Mouse (Mus musculus) hindbrain, postnatal 0 days (tissue): ENCODE data around the gene Odf2. TPM values are rescaled to one million over a fixed set of nuclear protein-coding genes. Genes with fewer than 3 reads are reported as not detected.
"Not testable (repeated sequence)": the region's sequence is repeated elsewhere in the genome, so short reads cannot be mapped to it uniquely, and the experiment has no call there.

Source experiments
- ATAC-seq: fragments of 200-750 bp; cut with Nextera tagmentation; 2 replicates; pipeline ENCODE4 v1.8.0; 2017; ENCODE audit warnings: mild to moderate bottlenecking, moderate TSS enrichment, moderate library complexity
- DNase-seq: peaks from one replicate; pipeline ENCODE4 v3.0.0-alpha.2; 2015; ENCODE audit warnings: low spot score
- H3K27ac ChIP-seq: fragments of 300-500 bp; sonication (generic); 2 replicates; pipeline ENCODE4 v1.5.1; 2014; ENCODE audit warnings: mild to moderate bottlenecking
- H3K27me3 ChIP-seq: fragments of 300-500 bp; sonication (generic); 2 replicates; pipeline ENCODE4 v1.6.1; 2014; ENCODE audit warnings: low read length, mixed read lengths; ENCODE audit not compliant: insufficient read depth
- H3K36me3 ChIP-seq: fragments of 300-500 bp; sonication (generic); 2 replicates; pipeline ENCODE4 v1.6.1; 2014; ENCODE audit warnings: low read length, mixed read lengths; ENCODE audit not compliant: insufficient read depth
- H3K4me1 ChIP-seq: fragments of 300-500 bp; sonication (generic); 2 replicates; pipeline ENCODE4 v1.6.1; 2014; ENCODE audit warnings: antibody characterized with exemption, low read length, mixed read lengths; ENCODE audit not compliant: insufficient read depth
- H3K4me2 ChIP-seq: fragments of 300-500 bp; sonication (generic); 2 replicates; pipeline ENCODE4 v1.6.1; 2014; ENCODE audit warnings: low read depth, mild to moderate bottlenecking, low read length, moderate library complexity, mixed read lengths
- H3K4me3 ChIP-seq: fragments of 300-500 bp; sonication (generic); 2 replicates; pipeline ENCODE4 v1.5.1; 2014; ENCODE audit warnings: low read length
- H3K9ac ChIP-seq: fragments of 300-500 bp; sonication (generic); replicated peaks from 2 replicates; pipeline ENCODE4 v1.6.1; 2014; ENCODE audit warnings: mild to moderate bottlenecking, low read length, moderate library complexity, mixed read lengths
- H3K9me3 ChIP-seq: fragments of 300-500 bp; sonication (generic); 2 replicates; pipeline ENCODE4 v1.6.1; 2016; ENCODE audit warnings: low read length, mixed read lengths
- CTCF ChIP-seq: IDR thresholded peaks from 2 replicates; pipeline ENCODE4 v1.5.1; 2016; ENCODE audit warnings: antibody characterized with exemption, control low read depth, low read depth
- WGBS: fragments of 180-500 bp; shearing (Covaris S2); extraction: QIAGEN DNeasy Blood & Tissue Kit; methylation state at CpG from one replicate; pipeline ENCODE4 v1.1.7; 2014; 5-methylcytosine and 5-hydroxymethylcytosine counted together
- polyA plus RNA-seq: library from polyadenylated mRNA; unstranded; fragments of >200 nt; fragmentation: Nextera tagmentation; extraction: Ambion mirVana; gene quantifications from 2 replicates; pipeline ENCODE4 v1.2.1, GENCODE M21; 2015
- total RNA-seq: library from RNA; depleted of rRNA; stranded (reverse); fragments of >200 nt; gene quantifications from 2 replicates; pipeline ENCODE4 v1.2.3, GENCODE M21; 2014

Gene Odf2
- total and polyA plus RNA-seq, 2 experiments from 2014 or later: 73.1 to 78.2 TPM

DNA sequence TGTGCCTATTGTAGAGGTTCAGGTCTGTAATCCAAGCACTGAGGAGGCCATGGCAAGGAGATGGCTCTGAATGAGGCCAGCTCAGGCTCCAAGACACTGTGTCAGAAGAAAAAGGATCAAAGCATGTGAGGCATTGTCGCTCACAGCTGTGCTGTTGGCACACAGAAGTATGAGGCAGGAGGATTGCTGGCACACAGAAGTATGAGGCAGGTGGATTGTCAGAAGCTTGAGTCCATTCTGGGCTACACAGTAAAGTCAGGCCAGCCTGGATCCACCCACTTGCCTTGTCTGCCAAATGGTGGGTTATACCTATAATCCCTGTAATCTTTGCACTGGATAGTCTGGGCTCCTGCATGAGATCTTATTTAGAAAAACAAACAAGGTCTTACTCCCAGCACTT, 9.1 kb downstream of the Odf2 start:
- Histone ChIP-seq H3K36me3 (peaks cover 90% of the 10 kb centered on the region), H3K9me3 (no peaks in the 10 kb centered on the region), H3K27me3 (no peaks in the 10 kb centered on the region), H3K27ac (no peak overlapping the region), H3K9ac (no peak overlapping the region), H3K4me3 (no peak overlapping the region), H3K4me2 (no peak overlapping the region), H3K4me1 (no peaks in the 10 kb centered on the region)
- TF ChIP-seq CTCF: no peak
- WGBS: 94% methylated on average over 1 of the region's 1 CpGs
- no peak for DNase-seq
- ATAC-seq: no peak

DNA sequence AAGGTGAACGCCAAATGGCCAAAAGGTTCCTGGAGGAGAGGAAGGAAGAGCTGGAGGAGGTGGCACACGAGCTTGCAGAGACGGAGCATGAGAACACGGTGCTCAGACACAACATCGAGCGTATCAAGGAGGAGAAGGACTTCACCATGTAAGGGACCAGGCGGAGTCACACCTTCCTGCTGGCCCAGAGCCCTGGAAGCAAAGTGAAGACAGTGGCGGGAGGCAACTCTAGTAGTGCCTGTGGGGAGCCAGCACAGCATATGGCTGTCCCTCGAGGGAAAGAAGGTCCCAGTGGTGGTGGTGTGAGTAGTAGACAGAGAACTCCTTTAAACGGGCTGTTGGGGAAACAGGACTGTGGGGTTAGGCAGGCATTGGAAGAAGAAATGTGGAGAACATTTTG, 13.2 kb downstream of the Odf2 start:
- Histone ChIP-seq H3K9ac (no peak overlapping the region), H3K4me3 (no peak overlapping the region), H3K4me1 (no peaks in the 10 kb centered on the region), H3K4me2 (no peak overlapping the region), H3K27ac (no peak overlapping the region), H3K27me3 (no peaks in the 10 kb centered on the region), H3K9me3 (no peaks in the 10 kb centered on the region), H3K36me3 (peaks cover 85% of the 10 kb centered on the region)
- DNase-seq (no peak), ATAC-seq (no peak)
- no peak for TF ChIP-seq CTCF
- WGBS: 85% methylated on average over 10 of the region's 10 CpGs

DNA sequence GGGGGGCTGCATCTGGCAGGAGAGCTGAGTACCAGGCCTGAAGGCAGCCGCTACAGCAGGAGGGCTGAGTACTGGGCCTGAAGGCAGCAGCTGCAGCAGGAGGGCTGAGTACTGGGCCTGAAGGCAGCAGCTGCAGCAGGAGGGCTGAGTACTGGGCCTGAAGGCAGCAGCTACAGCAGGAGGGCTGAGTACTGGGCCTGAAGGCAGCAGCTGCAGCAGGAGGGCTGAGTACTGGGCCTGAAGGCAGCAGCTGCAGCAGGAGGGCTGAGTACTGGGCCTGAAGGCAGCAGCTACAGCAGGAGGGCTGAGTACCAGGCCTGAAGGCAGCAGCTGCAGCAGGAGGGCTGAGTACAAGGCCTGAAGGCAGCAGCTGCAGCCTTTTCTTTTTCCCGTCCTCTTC, 19.1 kb downstream of the Odf2 start:
- not testable (repeated sequence) for H3K9me3 ChIP-seq, DNase-seq, H3K4me3 ChIP-seq, H3K4me1 ChIP-seq, H3K4me2 ChIP-seq, H3K9ac ChIP-seq, H3K27ac ChIP-seq, ATAC-seq, H3K27me3 ChIP-seq
- H3K36me3 ChIP-seq: peaks cover 61% of the 10 kb centered on the region
- 79% methylated on average over 2 of the region's 2 CpGs for WGBS

DNA sequence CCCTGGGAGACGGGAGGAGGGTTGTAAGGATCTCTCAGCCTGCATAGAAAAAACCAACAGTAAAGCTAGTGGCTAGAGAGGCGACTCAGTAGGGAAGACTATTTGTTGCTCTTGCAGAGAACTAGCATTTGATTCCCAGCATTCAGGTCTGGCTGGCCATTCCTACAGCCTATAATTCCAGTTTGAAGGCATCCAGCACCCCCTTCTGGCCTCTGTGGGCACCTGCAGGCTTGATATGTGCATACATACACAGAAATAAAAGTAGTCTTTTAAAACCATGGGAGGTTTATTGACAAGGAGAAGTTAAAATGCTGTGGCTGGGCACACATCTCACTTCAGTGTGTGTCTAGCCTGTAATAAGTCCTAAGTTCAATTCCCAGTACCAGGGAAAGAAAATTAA, 21.0 kb downstream of the Odf2 start:
- Histone ChIP-seq H3K4me1 (no peaks in the 10 kb centered on the region), H3K9ac (no peak overlapping the region), H3K4me2 (no peak overlapping the region), H3K27me3 (no peaks in the 10 kb centered on the region), H3K36me3 (peaks cover 58% of the 10 kb centered on the region), H3K9me3 (no peaks in the 10 kb centered on the region), H3K27ac (no peak overlapping the region), H3K4me3 (no peak overlapping the region)
- TF ChIP-seq CTCF: peak; percentile 40
- no peak for ATAC-seq
- WGBS: 78% methylated on average over 2 of the region's 2 CpGs
- DNase-seq: peak; percentile 12

DNA sequence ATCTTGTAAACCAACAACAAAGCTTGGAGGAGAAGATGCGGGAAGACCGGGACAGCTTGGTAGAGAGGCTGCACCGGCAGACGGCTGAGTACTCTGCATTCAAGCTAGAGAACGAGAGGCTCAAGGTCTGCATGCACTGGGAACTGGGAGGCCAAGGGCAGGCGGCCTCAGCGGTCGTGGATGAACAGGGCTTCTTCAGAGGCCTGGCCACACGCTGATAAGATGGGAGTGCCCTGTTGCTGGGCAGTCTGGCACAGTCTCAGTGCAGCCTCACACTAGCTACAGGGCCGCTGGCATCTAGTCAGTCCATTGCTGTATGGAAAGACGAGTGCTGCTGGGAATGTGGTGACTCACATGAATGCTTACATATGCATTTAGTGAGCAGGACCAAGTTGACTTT, 28.6 kb downstream of the Odf2 start:
- no peak for DNase-seq
- no peaks in the 10 kb centered on the region for H3K4me1 ChIP-seq
- H3K36me3 ChIP-seq: peaks cover 67% of the 10 kb centered on the region
- H3K4me2 ChIP-seq: no peak overlapping the region
- WGBS: 89% methylated on average over 11 of the region's 11 CpGs
- no peak overlapping the region for H3K27ac ChIP-seq
- no peak overlapping the region for H3K4me3 ChIP-seq
- ATAC-seq: no peak
- H3K9ac ChIP-seq: no peak overlapping the region
- TF ChIP-seq CTCF: no peak
- no peaks in the 10 kb centered on the region for H3K27me3 ChIP-seq
- no peaks in the 10 kb centered on the region for H3K9me3 ChIP-seq

DNA sequence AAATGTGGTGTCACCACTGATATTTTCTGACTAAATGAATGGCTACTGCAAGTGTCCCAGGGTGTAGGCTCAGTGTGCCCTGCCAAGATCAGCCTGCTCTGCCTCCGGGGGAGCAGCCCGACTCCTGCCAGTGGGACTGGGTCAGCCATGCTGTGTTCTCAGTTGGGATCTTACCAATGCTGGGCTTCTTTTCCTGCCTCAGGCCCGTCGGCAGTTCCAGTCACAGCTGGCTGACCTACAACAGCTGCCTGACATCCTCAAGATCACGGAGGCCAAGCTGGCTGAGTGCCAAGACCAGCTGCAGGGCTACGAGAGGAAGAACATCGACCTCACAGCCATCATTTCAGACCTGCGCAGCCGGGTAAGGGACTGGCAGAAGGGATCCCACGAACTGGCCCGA, 33.0 kb downstream of the Odf2 start:
- ATAC-seq (no peak), DNase-seq (peak; percentile 30)
- H3K4me3 ChIP-seq: no peak overlapping the region
- 59% methylated on average over 11 of the region's 11 CpGs for WGBS
- H3K27me3 ChIP-seq: no peaks in the 10 kb centered on the region
- H3K9me3 ChIP-seq: no peaks in the 10 kb centered on the region
- H3K9ac ChIP-seq: no peak overlapping the region
- no peak for TF ChIP-seq CTCF
- peaks cover 65% of the 10 kb centered on the region for H3K36me3 ChIP-seq
- H3K27ac ChIP-seq: no peak overlapping the region
- no peaks in the 10 kb centered on the region for H3K4me1 ChIP-seq
- H3K4me2 ChIP-seq: no peak overlapping the region

DNA sequence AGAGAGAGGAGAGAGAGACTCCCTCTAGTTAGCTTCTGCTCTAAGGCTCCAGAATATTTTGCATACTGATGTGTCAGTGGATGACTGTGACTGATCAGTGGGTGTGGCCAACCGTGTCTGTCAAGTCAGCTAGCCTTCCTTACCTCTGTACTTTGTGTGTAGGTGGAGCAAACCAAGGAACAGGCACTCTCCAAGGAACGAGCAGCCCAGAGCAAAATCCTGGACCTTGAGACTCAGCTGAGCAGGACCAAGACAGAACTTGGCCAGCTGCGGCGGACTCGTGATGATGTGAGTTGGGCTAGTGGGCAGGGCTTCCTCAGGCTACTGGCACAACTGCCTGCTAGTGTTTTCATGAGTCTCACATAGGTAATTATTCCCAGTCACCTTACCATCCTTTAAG, 37.5 kb downstream of the Odf2 start:
- Histone ChIP-seq H3K9ac (no peak overlapping the region), H3K4me1 (no peaks in the 10 kb centered on the region), H3K9me3 (no peaks in the 10 kb centered on the region), H3K27me3 (no peaks in the 10 kb centered on the region), H3K27ac (no peak overlapping the region), H3K36me3 (peaks cover 81% of the 10 kb centered on the region), H3K4me2 (no peak overlapping the region), H3K4me3 (no peak overlapping the region)
- no peak for DNase-seq
- no peak for ATAC-seq
- no peak for TF ChIP-seq CTCF
- WGBS: 91% methylated on average over 5 of the region's 5 CpGs
